Mouse (Mus musculus): ENCODE data around the gene Psmb5. TPM values are rescaled to one million over a fixed set of nuclear protein-coding genes. Genes with fewer than 3 reads are reported as not detected.

Psmb5 gene
- 157 TPM for polyA plus RNA-seq (2014; fragmentation: Illumina TruSeq; extraction: RNeasy Lipid Tissue Mini Kit (QIAGEN cat#74804); ENCODE audit: low read depth, low replicate concordance)

DNA sequence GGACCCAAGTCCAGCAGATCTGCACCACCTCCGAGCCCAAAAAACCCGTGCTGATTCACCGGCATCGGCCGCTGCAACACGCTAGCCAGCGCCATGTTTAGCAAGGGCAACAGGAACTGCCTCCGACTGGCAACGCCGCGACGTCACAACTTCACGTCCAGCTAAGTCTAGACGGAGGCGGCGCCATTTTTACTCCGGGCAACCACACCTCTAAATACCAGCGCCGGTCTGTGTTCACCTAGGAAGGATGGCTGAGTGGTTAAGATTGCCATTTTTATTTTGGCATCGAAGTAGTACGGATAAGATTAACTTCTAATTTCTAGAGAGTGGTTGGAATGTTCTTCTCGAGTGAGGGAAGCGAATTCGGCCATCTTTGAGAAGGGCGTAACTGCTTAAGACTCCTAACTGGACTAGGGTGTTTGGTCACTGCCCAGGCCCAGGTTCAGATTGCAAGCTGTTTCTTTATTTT is at the start of gene Psmb5:
TSS of gene Psmb5 (minus strand) at position 126 of the 469 bp plus-strand sequence.

DNA sequence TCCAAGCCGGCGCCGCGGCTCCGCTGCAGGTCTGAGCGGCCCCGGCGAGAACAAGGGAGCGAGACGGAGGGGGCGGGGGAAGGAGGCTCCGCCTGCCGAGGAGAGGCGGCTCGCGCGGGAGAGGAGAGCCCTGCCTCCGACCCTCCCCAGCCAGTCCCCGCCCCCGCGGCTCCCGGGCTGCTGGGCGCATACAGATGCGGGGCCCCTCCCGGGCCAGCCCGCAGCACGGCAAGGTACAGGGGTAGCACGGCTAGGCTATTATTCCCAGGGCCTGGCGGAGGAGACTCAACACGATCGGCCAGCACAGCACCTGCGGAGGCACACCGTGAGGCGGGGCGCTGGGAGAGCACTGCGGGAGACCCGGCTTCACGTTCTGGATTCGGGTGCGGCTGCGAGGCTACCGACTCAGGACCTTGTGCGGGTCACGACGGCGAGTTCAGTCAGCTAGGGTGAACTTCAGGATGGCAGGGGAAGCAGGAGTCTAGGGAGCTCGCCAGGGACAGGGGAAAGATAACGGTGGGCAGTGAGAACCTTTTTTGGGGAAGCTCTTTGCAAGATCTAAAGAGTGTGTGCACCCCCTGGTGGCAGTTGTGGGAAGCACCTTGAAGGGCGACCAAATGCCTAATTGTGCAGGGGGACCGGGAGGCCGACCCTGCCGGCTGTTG is 23.6 kb upstream of the Psmb5 start, which contains the start of gene Cdh24:
TSS of gene Cdh24 (minus strand) at position 60 of the 665 bp plus-strand sequence.

GRCm38 (mm10) chr14:54640946-54641304 is 23.1 kb upstream of the Psmb5 start, which contains the start of gene Gm17606:
Gm17606 (plus strand) TSS chr14:54640952.

DNA sequence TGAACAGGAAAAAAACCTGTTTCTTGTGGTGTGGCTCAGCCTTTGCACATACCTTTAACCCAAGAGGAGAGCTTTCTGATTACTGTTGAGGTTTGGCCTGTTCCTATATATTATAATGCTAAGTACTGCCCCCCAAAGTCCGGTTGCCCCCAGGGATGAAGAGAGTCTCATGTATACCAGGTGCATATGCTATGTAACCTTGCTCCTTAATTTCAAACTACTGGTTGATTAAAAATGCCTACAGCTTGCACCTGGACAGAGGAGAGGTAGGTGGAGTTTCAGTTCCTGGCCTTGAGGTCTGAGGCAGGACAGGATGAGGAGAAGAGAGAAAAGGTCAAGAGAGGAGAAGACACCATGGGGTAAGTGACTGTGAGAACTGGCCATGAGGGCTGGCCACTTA is 3.3 kb upstream of the Psmb5 start, which contains the start of gene Psmb11:
TSS of gene Psmb11 (plus strand) at position 301 of the 400 bp plus-strand sequence.

GRCm38 (mm10) chr14:54605752-54606321 is 12.0 kb downstream of the Psmb5 start, which contains the start of gene 4931414P19Rik:
4931414P19Rik (minus strand) TSS chr14:54605993.

GRCm38 (mm10) chr14:54577089-54577982 is 40.5 kb downstream of the Psmb5 start, which contains the start of gene Ajuba:
Ajuba (minus strand) TSS chr14:54577558.

Other genes starting within 250 kb of the Psmb5 start
- 6.5 TPM for gene Slc7a7, start 200.2 kb downstream of the Psmb5 start, polyA plus RNA-seq (2014; fragmentation: Illumina TruSeq; extraction: RNeasy Lipid Tissue Mini Kit (QIAGEN cat#74804); ENCODE audit: low read depth, low replicate concordance)
- gene Mrpl52, start 191.1 kb downstream of the Psmb5 start, polyA plus RNA-seq (2014; fragmentation: Illumina TruSeq; extraction: RNeasy Lipid Tissue Mini Kit (QIAGEN cat#74804); ENCODE audit: low read depth, low replicate concordance): 215 TPM
- 66.6 TPM for gene Mmp14, start 186.4 kb downstream of the Psmb5 start, polyA plus RNA-seq (2014; fragmentation: Illumina TruSeq; extraction: RNeasy Lipid Tissue Mini Kit (QIAGEN cat#74804); ENCODE audit: low read depth, low replicate concordance)
- 74.3 TPM for gene Lrp10, start 153.9 kb downstream of the Psmb5 start, polyA plus RNA-seq (2014; fragmentation: Illumina TruSeq; extraction: RNeasy Lipid Tissue Mini Kit (QIAGEN cat#74804); ENCODE audit: low read depth, low replicate concordance)
- gene Rem2, start 141.9 kb downstream of the Psmb5 start, polyA plus RNA-seq (2014; fragmentation: Illumina TruSeq; extraction: RNeasy Lipid Tissue Mini Kit (QIAGEN cat#74804); ENCODE audit: low read depth, low replicate concordance): 0.63 TPM
- gene Prmt5, start 100.5 kb downstream of the Psmb5 start, polyA plus RNA-seq (2014; fragmentation: Illumina TruSeq; extraction: RNeasy Lipid Tissue Mini Kit (QIAGEN cat#74804); ENCODE audit: low read depth, low replicate concordance): 33.9 TPM
- gene Haus4, start 63.4 kb downstream of the Psmb5 start, polyA plus RNA-seq (2014; fragmentation: Illumina TruSeq; extraction: RNeasy Lipid Tissue Mini Kit (QIAGEN cat#74804); ENCODE audit: low read depth, low replicate concordance): 59.7 TPM
- 27.0 TPM for gene Ajuba, start 40.5 kb downstream of the Psmb5 start, polyA plus RNA-seq (2014; fragmentation: Illumina TruSeq; extraction: RNeasy Lipid Tissue Mini Kit (QIAGEN cat#74804); ENCODE audit: low read depth, low replicate concordance)
- 5.2 TPM for gene 4931414P19Rik, start 12.0 kb downstream of the Psmb5 start, polyA plus RNA-seq (2014; fragmentation: Illumina TruSeq; extraction: RNeasy Lipid Tissue Mini Kit (QIAGEN cat#74804); ENCODE audit: low read depth, low replicate concordance)
- not detected for gene Psmb11, start 3.4 kb upstream of the Psmb5 start, polyA plus RNA-seq (2014; fragmentation: Illumina TruSeq; extraction: RNeasy Lipid Tissue Mini Kit (QIAGEN cat#74804); ENCODE audit: low read depth, low replicate concordance)
- gene Gm17606, start 22.9 kb upstream of the Psmb5 start, polyA plus RNA-seq (2014; fragmentation: Illumina TruSeq; extraction: RNeasy Lipid Tissue Mini Kit (QIAGEN cat#74804); ENCODE audit: low read depth, low replicate concordance): not detected
- gene Cdh24, start 23.3 kb upstream of the Psmb5 start, polyA plus RNA-seq (2014; fragmentation: Illumina TruSeq; extraction: RNeasy Lipid Tissue Mini Kit (QIAGEN cat#74804); ENCODE audit: low read depth, low replicate concordance): 3.1 TPM
- 32.2 TPM for gene 1700123O20Rik, start 68.2 kb upstream of the Psmb5 start, polyA plus RNA-seq (2014; fragmentation: Illumina TruSeq; extraction: RNeasy Lipid Tissue Mini Kit (QIAGEN cat#74804); ENCODE audit: low read depth, low replicate concordance)
- 139 TPM for gene Acin1, start 68.9 kb upstream of the Psmb5 start, polyA plus RNA-seq (2014; fragmentation: Illumina TruSeq; extraction: RNeasy Lipid Tissue Mini Kit (QIAGEN cat#74804); ENCODE audit: low read depth, low replicate concordance)
- gene Gm29776, start 80.8 kb upstream of the Psmb5 start, polyA plus RNA-seq (2014; fragmentation: Illumina TruSeq; extraction: RNeasy Lipid Tissue Mini Kit (QIAGEN cat#74804); ENCODE audit: low read depth, low replicate concordance): 0.12 TPM
- 0.51 TPM for gene Cebpe, start 94.2 kb upstream of the Psmb5 start, polyA plus RNA-seq (2014; fragmentation: Illumina TruSeq; extraction: RNeasy Lipid Tissue Mini Kit (QIAGEN cat#74804); ENCODE audit: low read depth, low replicate concordance)
- gene Slc7a8, start 163.9 kb upstream of the Psmb5 start, polyA plus RNA-seq (2014; fragmentation: Illumina TruSeq; extraction: RNeasy Lipid Tissue Mini Kit (QIAGEN cat#74804); ENCODE audit: low read depth, low replicate concordance): 45.5 TPM
- gene Rnf212b, start 196.1 kb upstream of the Psmb5 start, polyA plus RNA-seq (2014; fragmentation: Illumina TruSeq; extraction: RNeasy Lipid Tissue Mini Kit (QIAGEN cat#74804); ENCODE audit: low read depth, low replicate concordance): 0.58 TPM

Measured in adipose tissue, adult 10 weeks (tissue).